Mouse (Mus musculus) heart, postnatal 0 days (tissue): ENCODE data around the gene Mreg. TPM values are rescaled to one million over a fixed set of nuclear protein-coding genes. Genes with fewer than 3 reads are reported as not detected.

Experiments used
- ATAC-seq: fragments of 200-750 bp; cut with Nextera tagmentation; 2 replicates; pipeline ENCODE4 v1.8.0; 2017; ENCODE audit warnings: low read depth, moderate number of reproducible peaks, moderate library complexity; ENCODE audit not compliant: insufficient read depth
- DNase-seq: peaks from one replicate; pipeline ENCODE4 v3.0.0-alpha.2; 2016; ENCODE audit warnings: low spot score
- H3K27ac ChIP-seq: fragments of 300-500 bp; sonication (generic); 2 replicates; pipeline ENCODE4 v1.5.1; 2014; ENCODE audit warnings: low read depth, mild to moderate bottlenecking
- H3K27me3 ChIP-seq: fragments of 300-500 bp; sonication (generic); 2 replicates; pipeline ENCODE4 v1.6.1; 2014; ENCODE audit warnings: low read length, mixed read lengths; ENCODE audit not compliant: control insufficient read depth, insufficient read depth
- H3K36me3 ChIP-seq: fragments of 300-500 bp; sonication (generic); replicated peaks from 2 replicates; pipeline ENCODE4 v1.6.1; 2014; ENCODE audit warnings: low read length, mixed read lengths; ENCODE audit not compliant: control insufficient read depth, insufficient read depth
- H3K4me1 ChIP-seq: fragments of 300-500 bp; sonication (generic); 2 replicates; pipeline ENCODE4 v1.6.1; 2014; ENCODE audit warnings: antibody characterized with exemption; ENCODE audit not compliant: control insufficient read depth, insufficient read depth
- H3K4me2 ChIP-seq: fragments of 300-500 bp; sonication (generic); 2 replicates; pipeline ENCODE4 v1.6.1; 2014; ENCODE audit warnings: low read depth, mild to moderate bottlenecking, low read length, moderate library complexity
- H3K4me3 ChIP-seq: fragments of 300-500 bp; sonication (generic); 2 replicates; pipeline ENCODE4 v1.5.1; 2014; ENCODE audit warnings: low read depth, low read length
- H3K9ac ChIP-seq: fragments of 300-500 bp; sonication (generic); replicated peaks from 2 replicates; pipeline ENCODE4 v1.6.1; 2014; ENCODE audit warnings: low read depth, low read length, mixed read lengths
- H3K9me3 ChIP-seq: fragments of 300-500 bp; sonication (generic); replicated peaks from 2 replicates; pipeline ENCODE4 v1.6.1; 2016; ENCODE audit warnings: low read length; ENCODE audit not compliant: control insufficient read depth
- CTCF ChIP-seq: IDR thresholded peaks from 2 replicates; pipeline ENCODE4 v1.5.1; 2016; ENCODE audit warnings: antibody characterized with exemption, control low read depth, low read depth
- EP300 ChIP-seq: IDR thresholded peaks from 2 replicates; pipeline ENCODE4 v1.6.1; 2016; ENCODE audit warnings: antibody characterized with exemption, low read depth
- WGBS: fragments of 180-500 bp; shearing (Covaris S2); extraction: QIAGEN DNeasy Blood & Tissue Kit; methylation state at CpG from one replicate; pipeline ENCODE4 v1.1.7; 2014; 5-methylcytosine and 5-hydroxymethylcytosine counted together
- polyA plus RNA-seq: library from polyadenylated mRNA; unstranded; fragments of >200 nt; fragmentation: Nextera tagmentation; extraction: Ambion mirVana; gene quantifications from 2 replicates; pipeline ENCODE4 v1.2.1, GENCODE M21; 2015
- total RNA-seq: library from RNA; depleted of rRNA; stranded (reverse); fragments of >200 nt; gene quantifications from 2 replicates; pipeline ENCODE4 v1.2.3, GENCODE M21; 2014; ENCODE audit warnings: low replicate concordance

Mreg gene
- total and polyA plus RNA-seq, 2 experiments from 2014 or later, result 9.5 to 12.5 TPM

DNA sequence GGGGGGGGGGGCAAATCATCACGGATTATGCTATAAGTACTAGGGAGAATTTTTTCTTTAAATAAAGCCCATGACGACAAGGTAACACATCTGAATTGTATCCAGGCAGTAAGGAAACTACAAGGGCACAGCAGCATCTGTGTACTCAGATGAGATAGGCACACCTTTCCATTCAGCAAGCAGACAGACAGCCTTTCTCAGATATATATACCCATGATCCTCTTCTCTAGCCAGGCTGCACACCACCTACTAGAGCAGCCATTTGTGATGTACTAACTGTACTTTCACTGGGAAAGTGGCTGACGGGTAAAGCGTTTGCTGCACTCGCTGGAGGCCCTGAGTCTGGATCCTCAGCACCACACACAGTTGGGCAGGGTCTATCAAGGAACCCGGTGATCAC lies 28.6 kb downstream of the Mreg start:
- H3K4me2 ChIP-seq, result peak overlapping the region; percentile 55
- no peak for TF ChIP-seq EP300
- H3K4me3 ChIP-seq, result peak overlapping the region; percentile 20; the same call in 1 of the 2 replicates
- 52% methylated on average over 6 of the region's 6 CpGs for WGBS
- no peak for DNase-seq
- no peaks in the 10 kb centered on the region for H3K9me3 ChIP-seq
- no peak overlapping the region for H3K9ac ChIP-seq
- no peaks in the 10 kb centered on the region for H3K4me1 ChIP-seq
- no peaks in the 10 kb centered on the region for H3K27me3 ChIP-seq
- no peak overlapping the region for H3K27ac ChIP-seq
- no peak for ATAC-seq
- H3K36me3 ChIP-seq, result no peaks in the 10 kb centered on the region

DNA sequence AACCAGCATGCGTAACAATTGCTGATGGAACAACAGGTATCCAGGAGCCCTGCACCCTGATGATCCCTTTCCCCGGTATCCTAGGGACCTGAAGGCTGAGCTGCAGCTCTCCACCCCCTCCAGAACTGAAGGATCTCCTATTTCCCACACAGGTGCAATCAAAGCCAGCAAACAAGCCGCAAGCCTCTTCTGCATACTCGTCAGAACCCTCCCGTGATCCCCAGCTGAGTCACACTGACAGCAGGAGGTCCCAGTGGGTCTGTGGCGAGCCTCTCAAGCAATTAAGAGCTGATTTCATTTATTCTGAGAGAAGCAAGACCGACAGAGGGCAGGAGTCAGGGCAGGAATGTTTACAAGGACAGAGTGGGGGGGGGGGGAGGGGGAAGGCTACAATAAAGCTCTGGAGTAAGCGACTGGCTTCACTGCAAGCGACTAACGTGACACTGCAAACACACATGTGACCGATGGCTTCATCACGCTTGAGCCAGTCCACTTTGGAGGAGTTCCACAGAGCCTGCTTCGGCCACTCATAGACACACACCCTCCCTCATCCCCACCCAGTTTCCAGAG lies 29.1 kb downstream of the Mreg start:
- TF ChIP-seq CTCF (peak; percentile 13; the same call in 1 of the 2 replicates), EP300 (no peak)
- 0 out of 2 replicates have a peak overlapping the region, but pooled peaks have one; percentile 25 for H3K9ac ChIP-seq
- no peaks in the 10 kb centered on the region for H3K4me1 ChIP-seq
- H3K4me2 ChIP-seq, result peak overlapping the region; percentile 55
- H3K36me3 ChIP-seq, result no peaks in the 10 kb centered on the region
- no peak overlapping the region for H3K27ac ChIP-seq
- no peaks in the 10 kb centered on the region for H3K9me3 ChIP-seq
- ATAC-seq (peak; percentile 86), DNase-seq (peak; percentile 66)
- H3K27me3 ChIP-seq, result no peaks in the 10 kb centered on the region
- WGBS, result 8% methylated on average over 13 of the region's 13 CpGs
- peak overlapping the region; percentile 20; the same call in 1 of the 2 replicates for H3K4me3 ChIP-seq

DNA sequence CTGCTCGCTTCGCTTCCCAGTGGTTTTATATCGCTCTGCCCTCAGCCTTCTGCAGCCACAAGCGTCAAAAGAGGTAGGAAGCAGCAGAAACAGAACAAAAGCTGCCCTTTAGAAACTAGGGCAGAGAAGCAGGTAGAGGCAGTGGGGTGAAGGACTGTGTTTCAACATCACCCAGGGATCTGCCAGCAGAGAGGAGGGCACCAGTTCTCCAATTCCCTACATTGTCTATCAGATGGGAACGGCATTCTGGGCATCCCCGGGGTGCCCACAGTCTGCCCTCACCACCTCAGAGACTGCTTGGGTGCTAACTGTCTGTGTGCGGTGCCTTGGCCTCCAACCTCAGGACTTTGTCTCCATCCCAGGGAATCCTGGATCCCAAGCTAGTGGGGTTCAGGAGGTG lies 32.2 kb downstream of the Mreg start:
- Histone ChIP-seq H3K27me3 (no peaks in the 10 kb centered on the region), H3K9me3 (no peaks in the 10 kb centered on the region), H3K4me1 (no peaks in the 10 kb centered on the region), H3K36me3 (no peaks in the 10 kb centered on the region), H3K9ac (no peak overlapping the region), H3K4me3 (no peak overlapping the region), H3K4me2 (no peak overlapping the region), H3K27ac (no peak overlapping the region)
- ATAC-seq, result no peak
- 89% methylated on average over 7 of the region's 7 CpGs for WGBS
- DNase-seq, result no peak
- TF ChIP-seq EP300 (no peak), CTCF (no peak)

DNA sequence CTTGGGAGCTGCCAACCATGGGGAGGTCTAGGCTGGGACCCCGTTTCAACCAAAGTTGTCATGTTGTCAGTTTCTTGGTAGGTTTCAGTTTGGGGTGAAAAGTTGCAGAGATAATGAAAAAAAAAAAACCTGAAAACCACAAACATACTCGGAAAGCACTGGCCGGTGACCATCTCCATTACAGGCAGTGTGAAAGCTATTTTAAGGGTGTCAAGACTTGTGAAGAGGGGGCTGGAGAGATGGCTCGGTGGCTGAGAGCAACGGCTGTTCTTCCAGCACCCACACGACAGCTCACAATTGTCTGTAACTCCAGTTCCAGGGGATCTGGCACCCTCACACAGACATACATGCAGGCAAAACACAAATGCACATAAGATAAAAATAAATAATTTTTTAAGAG lies 35.9 kb downstream of the Mreg start:
- H3K36me3 ChIP-seq, result no peaks in the 10 kb centered on the region
- peak overlapping the region; percentile 12; the same call in 1 of the 2 replicates for H3K4me2 ChIP-seq
- 33% methylated on average over 6 of the region's 6 CpGs for WGBS
- ATAC-seq, result peak; percentile 55; the same call in 1 of the 2 replicates
- DNase-seq, result no peak
- no peaks in the 10 kb centered on the region for H3K27me3 ChIP-seq
- H3K4me1 ChIP-seq, result 0 out of 2 replicates have a peak, but pooled peaks cover 2% of the 10 kb centered on the region
- H3K27ac ChIP-seq, result 0 out of 2 replicates have a peak overlapping the region, but pooled peaks have one; percentile 16
- H3K9me3 ChIP-seq, result no peaks in the 10 kb centered on the region
- H3K4me3 ChIP-seq, result no peak overlapping the region
- H3K9ac ChIP-seq, result no peak overlapping the region
- TF ChIP-seq CTCF (no peak), EP300 (no peak)

DNA sequence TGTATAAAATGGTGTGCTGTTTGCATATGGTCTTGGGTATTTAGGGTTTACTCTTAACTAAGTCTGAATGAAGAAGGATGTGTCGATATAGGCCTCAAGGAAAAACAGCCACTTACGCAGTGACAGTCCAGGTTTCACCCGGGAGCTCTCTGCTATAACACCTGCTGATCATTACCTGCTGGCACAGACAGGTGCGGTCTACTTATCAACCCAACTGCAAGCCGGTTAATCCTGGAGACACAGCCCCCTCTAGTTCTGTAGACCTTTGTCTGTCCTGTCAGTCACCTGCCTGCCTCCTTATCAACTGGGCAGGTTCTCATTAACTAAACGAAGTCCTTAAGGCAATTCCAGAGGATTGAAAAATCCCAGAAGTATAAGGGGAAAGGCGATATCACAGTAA lies 37.9 kb downstream of the Mreg start:
- no peak overlapping the region for H3K27ac ChIP-seq
- DNase-seq (no peak), ATAC-seq (no peak)
- no peaks in the 10 kb centered on the region for H3K9me3 ChIP-seq
- TF ChIP-seq CTCF (no peak), EP300 (no peak)
- no peak overlapping the region for H3K4me3 ChIP-seq
- H3K27me3 ChIP-seq, result no peaks in the 10 kb centered on the region
- no peak overlapping the region for H3K4me2 ChIP-seq
- H3K9ac ChIP-seq, result no peak overlapping the region
- 78% methylated on average over 7 of the region's 7 CpGs for WGBS
- H3K4me1 ChIP-seq, result 0 out of 2 replicates have a peak, but pooled peaks cover 7% of the 10 kb centered on the region
- H3K36me3 ChIP-seq, result no peaks in the 10 kb centered on the region
